Mouse (Mus musculus): Measurements from ENCODE around the gene Zfp936. TPM values are rescaled to one million over a fixed set of nuclear protein-coding genes. Genes with fewer than 3 reads are reported as not detected.

Gene Zfp936
- total RNA-seq (2023; ENCODE audit: inconsistent age) = not detected in 4 replicates

GRCm38 (mm10) chr7:43113929-43114328 is at the start of gene Zfp936:
TSS of gene Zfp936 (plus strand) at chr7:43114229.

Other genes with a start within 250 kb of the Zfp936 start
- gene Gm2381, start 247.0 kb upstream of the Zfp936 start, total RNA-seq (2023; ENCODE audit: inconsistent age) = 0.13 TPM in 1 of 4 replicates, not detected in the others
- not detected in 4 replicates for gene Vmn2r63, start 180.4 kb upstream of the Zfp936 start, total RNA-seq (2023; ENCODE audit: inconsistent age)
- gene Gm9268, start 95.5 kb upstream of the Zfp936 start, total RNA-seq (2023; ENCODE audit: inconsistent age) = not detected in 4 replicates
- gene Zfp715, start 199.1 kb downstream of the Zfp936 start, total RNA-seq (2023; ENCODE audit: inconsistent age) = 23.2 to 26.1 TPM (median 25.5 TPM) in 4 replicates
- gene Siglecf, start 237.1 kb downstream of the Zfp936 start, total RNA-seq (2023; ENCODE audit: inconsistent age) = 0.45 to 0.77 TPM (median 0.45 TPM) in 3 of 4 replicates, not detected in the other